In the genomic region with DNA sequence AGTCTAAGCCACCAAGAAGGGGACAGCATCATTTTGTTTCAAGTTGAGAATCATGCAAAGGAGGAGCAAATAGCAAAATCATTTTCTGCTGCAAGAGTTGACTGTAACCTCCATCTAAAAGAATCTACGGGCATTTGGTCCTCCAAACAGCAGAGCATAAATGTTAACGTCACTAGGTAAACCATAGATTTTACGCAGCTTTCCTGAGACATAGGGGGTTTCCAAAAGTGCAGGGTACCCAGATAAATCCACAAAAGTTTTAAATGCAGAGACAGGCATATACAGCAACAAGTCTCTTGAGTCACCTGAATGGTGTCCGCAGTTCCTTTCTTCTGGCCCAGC, we compare ENCODE assay signal across 8 mouse cellular contexts. TPM values are rescaled to one million over a fixed set of nuclear protein-coding genes. Genes with fewer than 3 reads are reported as not detected.
DNase-seq lines count a peak whose midpoint lies in the region; ATAC-seq and TF ChIP-seq lines count a peak whose summit lies in the region.

No protein-coding gene starts in this region.

- no peak for TF ChIP-seq POLR2A in cerebellum, adult 2 months (IDR thresholded peaks at IDR 0.05; ENCODE audit: borderline replicate concordance, insufficient read depth, low read length)
- TF ChIP-seq POLR2A in thymus, adult 2 months (IDR thresholded peaks at IDR 0.05; ENCODE audit: control insufficient read depth, extremely low read depth, insufficient read depth, low read length, poor library complexity), result no peak

- H3K27me3 ChIP-seq in cerebellum, adult 2 months (ENCODE audit: control insufficient read depth, insufficient read depth, low read length), result no peaks in the 10 kb centered on the region
- no peaks in the 10 kb centered on the region for H3K27me3 ChIP-seq in thymus, adult 2 months (ENCODE audit: control insufficient read depth, insufficient read depth, low read length)
- H3K27me3 ChIP-seq in liver, embryonic 15.5 days, result no peaks in the 10 kb centered on the region

- H3K4me1 ChIP-seq in cerebellum, adult 2 months (ENCODE audit: control insufficient read depth, insufficient read depth, low read length), result no peaks in the 10 kb centered on the region
- no peaks in the 10 kb centered on the region; the same call in 1 of the 2 replicates for H3K4me1 ChIP-seq in thymus, adult 2 months (replicated peaks; ENCODE audit: control insufficient read depth, insufficient read depth, low read length)
- H3K4me1 ChIP-seq in liver, embryonic 15.5 days (replicated peaks), result peaks cover 8% of the 10 kb centered on the region

- peak overlapping the region; percentile 42; the same call in 1 of the 2 replicates for H3K27ac ChIP-seq in cerebellum, adult 2 months (ENCODE audit: insufficient read depth, low read length)
- H3K27ac ChIP-seq in thymus, adult 2 months (ENCODE audit: control insufficient read depth, insufficient read depth, low read length), result no peak overlapping the region
- peak overlapping the region; percentile 68; the same call in 1 of the 2 replicates for H3K27ac ChIP-seq in liver, embryonic 15.5 days (replicated peaks)

- no peak for ATAC-seq in liver, embryonic 15.5 days (ENCODE audit: insufficient read depth)

- WGBS in cerebellum, adult 2 months, result 3% methylated on average over 4 of the region's 4 CpGs
- WGBS in thymus, adult 2 months, result 7% methylated on average over 4 of the region's 4 CpGs
- WGBS in liver, embryonic 15.5 days (ENCODE audit: insufficient replicate concordance), result 18% methylated on average over 4 of the region's 4 CpGs

- peak overlapping the region; percentile 62 for H3K9ac ChIP-seq in liver, embryonic 15.5 days

- H3K9me3 ChIP-seq in liver, embryonic 15.5 days (replicated peaks), result no peaks in the 10 kb centered on the region

- no peak for DNase-seq in cerebellum, adult 2 months
- DNase-seq in cerebellum, postnatal 10 days, result no peak
- no peak for DNase-seq in thymus, adult 2 months
- DNase-seq in thymus, postnatal 0 days (ENCODE audit: low spot score), result no peak
- DNase-seq in spleen, postnatal 10 days (ENCODE audit: low spot score in 2 of 2), result no peak
- DNase-seq in retina, postnatal 1 day, result no peak
- DNase-seq in ovary, postnatal 14 days (ENCODE audit: low spot score), result no peak

- peak overlapping the region; percentile 69 for H3K4me2 ChIP-seq in liver, embryonic 15.5 days

- no peaks in the 10 kb centered on the region for H3K36me3 ChIP-seq in thymus, adult 2 months (ENCODE audit: control insufficient read depth, insufficient read depth, low read length)
- H3K36me3 ChIP-seq in liver, embryonic 15.5 days (replicated peaks), result no peaks in the 10 kb centered on the region

- peak overlapping the region; percentile 92 for H3K4me3 ChIP-seq in cerebellum, adult 2 months (replicated peaks; ENCODE audit: insufficient read depth, low read depth, low read length)
- peak overlapping the region; percentile 80 for H3K4me3 ChIP-seq in thymus, adult 2 months (ENCODE audit: control insufficient read depth, insufficient read depth, low read length)
- peak overlapping the region; percentile 69 for H3K4me3 ChIP-seq in liver, embryonic 15.5 days (replicated peaks)

- no peak for TF ChIP-seq CTCF in cerebellum, adult 2 months (IDR thresholded peaks at IDR 0.05; ENCODE audit: borderline replicate concordance, insufficient read depth, low read depth, low read length)
- TF ChIP-seq CTCF in thymus, adult 2 months (IDR thresholded peaks at IDR 0.05; ENCODE audit: borderline replicate concordance, control insufficient read depth, extremely low read depth, insufficient read depth, low read length, poor library complexity), result no peak

RNA-seq across cellular contexts. Expression of a gene that starts 56.1 kb away (rescaled TPM):
- 38.1 and 38.5 TPM in 2 replicates for polyA plus RNA-seq in cerebellum, adult 2 months (2012; rRNA removed)
- polyA plus RNA-seq in thymus, adult 2 months (2012; rRNA removed), result 10.0 and 14.6 TPM in 2 replicates
- 24.2 and 24.5 TPM in 2 replicates for polyA plus RNA-seq in thymus, postnatal 0 days (2015; fragmentation: Nextera tagmentation; extraction: Ambion mirVana)
- 5.6 and 5.7 TPM in 2 replicates for polyA plus RNA-seq in liver, embryonic 15.5 days (2015; fragmentation: Nextera tagmentation; extraction: Ambion mirVana)

RNA-seq across cellular contexts. Expression of a gene that starts 57.5 kb away (rescaled TPM):
- polyA plus RNA-seq in cerebellum, adult 2 months (2012; rRNA removed), result 4.4 and 4.8 TPM in 2 replicates
- polyA plus RNA-seq in thymus, adult 2 months (2012; rRNA removed), result 1.7 and 2.0 TPM in 2 replicates
- 0.71 and 0.85 TPM in 2 replicates for polyA plus RNA-seq in thymus, postnatal 0 days (2015; fragmentation: Nextera tagmentation; extraction: Ambion mirVana)
- 0.28 and 0.31 TPM in 2 replicates for polyA plus RNA-seq in liver, embryonic 15.5 days (2015; fragmentation: Nextera tagmentation; extraction: Ambion mirVana)
